Mouse (Mus musculus) adrenal gland, adult 8-10 months (tissue): Measurements from ENCODE around the gene Cpsf7. TPM values are rescaled to one million over a fixed set of nuclear protein-coding genes. Genes with fewer than 3 reads are reported as not detected.

ENCODE experiments used
- DNase-seq: peaks from one replicate; pipeline ENCODE4 v3.0.0; 2022
- total RNA-seq, 4 experiments: library from RNA; stranded (reverse); gene quantifications; 2 replicates each; pipeline ENCODE4 v1.2.4; 2022

The Cpsf7 gene
- total RNA-seq, 4 experiments from 2014 or later = 46.9 to 89.6 (median 65.8) TPM

- DNase-seq = peak; percentile 29
Observed at GRCm38 (mm10) chr19:10561558-10562314, 36.7 kb downstream of the Cpsf7 start.

GRCm38 (mm10) chr19:10562351-10562750 lies 37.3 kb downstream of the Cpsf7 start:
- DNase-seq = no peak

GRCm38 (mm10) chr19:10564278-10564677 lies 39.2 kb downstream of the Cpsf7 start:
- DNase-seq = no peak

- no peak for DNase-seq
Observed at GRCm38 (mm10) chr19:10565217-10565616, 40.2 kb downstream of the Cpsf7 start.

- no peak for DNase-seq
Observed at GRCm38 (mm10) chr19:10569627-10570026, 44.6 kb downstream of the Cpsf7 start.

- DNase-seq = peak; percentile 88
Observed at GRCm38 (mm10) chr19:10576690-10577561, 51.9 kb downstream of the Cpsf7 start, which contains the start of the genes Cyb561a3 and Tmem138. Cyb561a3 (plus strand) TSS chr19:10577172. Tmem138 (minus strand) TSS chr19:10577362.

- DNase-seq = no peak
Observed at GRCm38 (mm10) chr19:10580102-10580501, 55.0 kb downstream of the Cpsf7 start.

- no peak for DNase-seq
Observed at GRCm38 (mm10) chr19:10580761-10581160, 55.7 kb downstream of the Cpsf7 start.

GRCm38 (mm10) chr19:10581984-10582383 lies 56.9 kb downstream of the Cpsf7 start:
- DNase-seq = no peak

GRCm38 (mm10) chr19:10583550-10584146 lies 58.6 kb downstream of the Cpsf7 start:
- DNase-seq = no peak

GRCm38 (mm10) chr19:10585112-10585511 lies 60.0 kb downstream of the Cpsf7 start:
- DNase-seq = no peak

GRCm38 (mm10) chr19:10587231-10587630 lies 62.2 kb downstream of the Cpsf7 start:
- DNase-seq = no peak

GRCm38 (mm10) chr19:10589127-10589857 lies 64.2 kb downstream of the Cpsf7 start:
- DNase-seq = no peak

- no peak for DNase-seq
Observed at GRCm38 (mm10) chr19:10590301-10590700, 65.2 kb downstream of the Cpsf7 start.

GRCm38 (mm10) chr19:10591659-10592377 lies 66.8 kb downstream of the Cpsf7 start:
- no peak for DNase-seq

Other genes starting within 250 kb of the Cpsf7 start
- gene Dagla, start 220.4 kb upstream of the Cpsf7 start, total RNA-seq = 1 to 10 TPM; 3.3 to 4.4 (median 3.8) TPM
- gene Syt7, start 136.2 kb upstream of the Cpsf7 start, total RNA-seq = 10 to 100 TPM; 32.9 to 54.6 (median 44.5) TPM
- 1 to 10 TPM; 2.6 to 3.8 (median 3.5) TPM for gene Lrrc10b, start 67.8 kb upstream of the Cpsf7 start, total RNA-seq
- gene Ppp1r32, start 42.3 kb upstream of the Cpsf7 start, total RNA-seq = 1 to 10 TPM in 2 of 4 experiments, under 1 TPM in 2; 0.52 to 2.2 (median 1.0) TPM
- 10 to 100 TPM; 57.2 to 75.2 (median 66.6) TPM for gene Sdhaf2, start 876 bp downstream of the Cpsf7 start, total RNA-seq
- gene Tmem216, start 31.0 kb downstream of the Cpsf7 start, total RNA-seq = 10 to 100 TPM; 20.9 to 28.1 (median 23.5) TPM
- 10 to 100 TPM; 20.4 to 25.9 (median 22.7) TPM for gene Cyb561a3, start 51.9 kb downstream of the Cpsf7 start, total RNA-seq
- gene Tmem138, start 52.1 kb downstream of the Cpsf7 start, total RNA-seq = 10 to 100 TPM in 2 of 4 experiments, 1 to 10 TPM in 2; 9.3 to 16.1 (median 12.2) TPM
- gene Ddb1, start 80.1 kb downstream of the Cpsf7 start, total RNA-seq = 100 to 1,000 TPM; 281 to 297 (median 289) TPM
- gene Tkfc, start 80.4 kb downstream of the Cpsf7 start, total RNA-seq = 10 to 100 TPM; 20.6 to 22.2 (median 21.3) TPM
- 1 to 10 TPM in 1 of 4 experiments, under 1 TPM in 2, not detected in 1; 0.06 to 1.7 (median 0.59) TPM for gene Vwce, start 108.9 kb downstream of the Cpsf7 start, total RNA-seq
- not detected for gene Pga5, start 152.8 kb downstream of the Cpsf7 start, total RNA-seq
- 10 to 100 TPM; 24.3 to 40.8 (median 25.3) TPM for gene Vps37c, start 163.5 kb downstream of the Cpsf7 start, total RNA-seq
- under 1 TPM in 2 of 4 experiments, not detected in 2; 0.12 to 0.27 TPM for gene Cd5, start 213.7 kb downstream of the Cpsf7 start, total RNA-seq